Mouse (Mus musculus) embryonic fibroblast, embryonic 13.5 days (primary cell): Measurements from ENCODE around the gene Ipo13.

Experiments
- CTCF ChIP-seq: IDR thresholded peaks from 2 replicates; pipeline ENCODE4 v1.5.1; 2011; ENCODE audit warnings: mild to moderate bottlenecking, control low read depth, low read length, moderate library complexity, borderline replicate concordance; ENCODE audit not compliant: insufficient read depth
- POLR2A ChIP-seq: IDR thresholded peaks from 2 replicates; pipeline ENCODE4 v1.6.1; 2011; ENCODE audit warnings: low read depth, mild to moderate bottlenecking, control low read depth, low read length, moderate library complexity

DNA sequence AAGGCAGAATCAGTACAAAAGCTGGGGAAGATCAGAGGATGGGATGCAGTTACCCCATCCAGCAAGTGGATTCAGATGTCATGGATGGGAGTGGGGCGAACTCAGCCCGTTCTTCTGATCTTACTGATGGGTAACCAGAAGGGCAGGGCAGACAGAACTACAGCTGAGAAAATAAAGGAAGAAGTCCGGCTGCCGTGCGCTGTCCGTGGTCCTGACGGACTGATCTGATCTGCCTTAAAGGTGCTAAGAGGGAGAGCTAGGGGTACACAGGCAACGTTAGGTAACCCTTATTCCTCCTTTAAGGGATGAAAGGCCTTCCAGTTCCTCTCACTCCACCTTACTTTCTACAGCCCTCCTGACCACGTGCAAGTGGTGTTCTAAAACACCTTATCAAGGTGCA is 21.4 kb downstream of the Ipo13 start:
- TF ChIP-seq CTCF (no peak), POLR2A (no peak)
